ENCODE assay signal across 9 mouse cellular contexts in the genomic region with DNA sequence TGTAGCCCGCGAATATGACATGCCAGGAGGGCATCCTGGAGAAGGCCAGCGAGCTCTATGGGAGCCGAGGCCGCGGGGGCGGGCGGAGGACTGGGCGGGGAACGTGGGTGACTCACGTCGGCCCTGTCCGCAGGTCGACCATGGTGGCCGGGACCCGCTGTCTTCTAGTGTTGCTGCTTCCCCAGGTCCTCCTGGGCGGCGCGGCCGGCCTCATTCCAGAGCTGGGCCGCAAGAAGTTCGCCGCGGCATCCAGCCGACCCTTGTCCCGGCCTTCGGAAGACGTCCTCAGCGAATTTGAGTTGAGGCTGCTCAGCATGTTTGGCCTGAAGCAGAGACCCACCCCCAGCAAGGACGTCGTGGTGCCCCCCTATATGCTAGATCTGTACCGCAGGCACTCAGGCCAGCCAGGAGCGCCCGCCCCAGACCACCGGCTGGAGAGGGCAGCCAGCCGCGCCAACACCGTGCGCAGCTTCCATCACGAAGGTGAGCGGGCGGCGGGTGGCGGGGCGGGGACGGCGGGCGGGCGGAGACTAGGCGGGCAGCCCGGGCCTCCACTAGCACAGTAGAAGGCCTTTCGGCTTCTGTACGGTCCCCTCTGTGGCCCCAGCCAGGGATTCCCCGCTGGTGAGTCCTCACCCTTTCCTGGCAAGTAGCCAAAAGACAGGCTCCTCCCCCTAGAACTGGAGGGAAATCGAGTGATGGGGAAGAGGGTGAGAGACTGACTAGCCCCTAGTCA. TPM values are rescaled to one million over a fixed set of nuclear protein-coding genes. Genes with fewer than 3 reads are reported as not detected.
A peak's percentile ranks its signal among the peaks of the same experiment; 100 is the strongest.
DNase-seq lines count a peak whose midpoint lies in the region; ATAC-seq and TF ChIP-seq lines count a peak whose summit lies in the region.
"Had no signal": no experiment of that assay in that cellular context is flagged by ENCODE, and none has a peak within 500 bp of the region (broad histone marks: within the 10 kb centered on the region; RNA-seq: fewer than 3 reads in every experiment).

No protein-coding gene starts in this region.

- peak; percentile 61 for DNase-seq in ES-E14 (ENCODE audit: low read depth, low spot score)
- peak; percentile 43 to 50 for DNase-seq in adrenal gland, postnatal 4 days (ENCODE audit: low spot score in 2 of 2)
- DNase-seq in gastrocnemius, postnatal 10 days = peak; percentile 39
- DNase-seq in B cell, adult 2 months = no peak
- DNase-seq in frontal cortex, adult 2 months (ENCODE audit: extremely low spot score in 1 of 2, low spot score in 1 of 2) = no peak

- peak; percentile 63 for ATAC-seq in hindbrain, embryonic 15.5 days (ENCODE audit: low FRiP score, low read depth)
- ATAC-seq in liver, embryonic 16.5 days (ENCODE audit: low read depth) = no peak
- peak; percentile 35 for ATAC-seq in neural tube, embryonic 15.5 days (ENCODE audit: low FRiP score)

- peak overlapping the region; percentile 28; the same call in 1 of the 2 replicates for H3K9ac ChIP-seq in ES-E14 (ENCODE audit: insufficient read depth, low read depth, low read length, poor library complexity, severe bottlenecking)
- H3K9ac ChIP-seq in hindbrain, embryonic 15.5 days = peak overlapping the region; percentile 39
- no peak overlapping the region for H3K9ac ChIP-seq in liver, embryonic 16.5 days (ENCODE audit: low read depth, low read length)
- H3K9ac ChIP-seq in neural tube, embryonic 15.5 days (replicated peaks) = peak overlapping the region; percentile 45

- H3K4me2 ChIP-seq in hindbrain, embryonic 15.5 days = peak overlapping the region; percentile 95
- H3K4me2 ChIP-seq in liver, embryonic 16.5 days (ENCODE audit: low read depth, low read length) = peak overlapping the region; percentile 36
- peak overlapping the region; percentile 94 for H3K4me2 ChIP-seq in neural tube, embryonic 15.5 days

- no peaks in the 10 kb centered on the region for H3K36me3 ChIP-seq in ES-E14 (ENCODE audit: control insufficient read depth, insufficient read depth, low read length, poor library complexity, severe bottlenecking)
- H3K36me3 ChIP-seq in hindbrain, embryonic 15.5 days = no peaks in the 10 kb centered on the region
- no peaks in the 10 kb centered on the region for H3K36me3 ChIP-seq in liver, embryonic 16.5 days (ENCODE audit: control insufficient read depth, insufficient read depth)
- no peaks in the 10 kb centered on the region for H3K36me3 ChIP-seq in neural tube, embryonic 15.5 days

- no peaks in the 10 kb centered on the region for H3K9me3 ChIP-seq in ES-E14 (ENCODE audit: control insufficient read depth, insufficient read depth, low read depth, low read length)
- no peaks in the 10 kb centered on the region for H3K9me3 ChIP-seq in hindbrain, embryonic 15.5 days
- no peaks in the 10 kb centered on the region for H3K9me3 ChIP-seq in liver, embryonic 16.5 days (replicated peaks; ENCODE audit: control insufficient read depth, low read length)
- no peaks in the 10 kb centered on the region for H3K9me3 ChIP-seq in neural tube, embryonic 15.5 days (replicated peaks)

- 0 out of 4 replicates have a peak, but pooled peaks cover 0 to 2% of the 10 kb centered on the region in 2 experiments for H3K4me1 ChIP-seq in ES-E14 (ENCODE audit: control insufficient read depth in 2 of 2, insufficient read depth in 2 of 2, low read length in 2 of 2, poor library complexity in 1 of 2)
- H3K4me1 ChIP-seq in hindbrain, embryonic 15.5 days (replicated peaks) = peaks cover 26% of the 10 kb centered on the region
- H3K4me1 ChIP-seq in liver, embryonic 16.5 days (ENCODE audit: control insufficient read depth, low read depth, low read length) = no peaks in the 10 kb centered on the region
- H3K4me1 ChIP-seq in neural tube, embryonic 15.5 days = peaks cover 34% of the 10 kb centered on the region

- no peak overlapping the region for H3K27ac ChIP-seq in ES-E14 (ENCODE audit: insufficient read depth, low read depth, low read length, poor library complexity, severe bottlenecking)
- H3K27ac ChIP-seq in hindbrain, embryonic 15.5 days (replicated peaks) = no peak overlapping the region
- no peak overlapping the region for H3K27ac ChIP-seq in liver, embryonic 16.5 days (ENCODE audit: low read length)
- no peak overlapping the region for H3K27ac ChIP-seq in neural tube, embryonic 15.5 days (replicated peaks)

- in situ Hi-C loops in ES-E14 (cut with MboI; ENCODE audit: low sequenced_read_pairs in 2 of 2, unreplicated experiment in 2 of 2) = no loop called here

- H3K4me3 ChIP-seq in ES-E14 (ENCODE audit: insufficient read depth in 1 of 2, low read depth in 1 of 2, low read length in 2 of 2, poor library complexity in 1 of 2, severe bottlenecking in 1 of 2) = peak overlapping the region; percentile 7 to 52; a peak in 3 of 4 replicates
- peak overlapping the region; percentile 67 for H3K4me3 ChIP-seq in hindbrain, embryonic 15.5 days
- peak overlapping the region; percentile 40 for H3K4me3 ChIP-seq in liver, embryonic 16.5 days (ENCODE audit: low read depth, low read length)
- H3K4me3 ChIP-seq in neural tube, embryonic 15.5 days (replicated peaks) = peak overlapping the region; percentile 59
- H3K4me3 ChIP-seq: myocyte had no signal

- WGBS in hindbrain, embryonic 15.5 days = under 1% methylated on average over 55 of the region's 55 CpGs
- 3% methylated on average over 51 of the region's 55 CpGs for WGBS in liver, embryonic 16.5 days (ENCODE audit: insufficient replicate concordance)
- under 1% methylated on average over 51 of the region's 55 CpGs for WGBS in neural tube, embryonic 15.5 days

- H3K27me3 ChIP-seq in hindbrain, embryonic 15.5 days = peaks cover 56% of the 10 kb centered on the region
- H3K27me3 ChIP-seq in liver, embryonic 16.5 days (ENCODE audit: control insufficient read depth, insufficient read depth, low read depth, low read length) = peaks cover 55% of the 10 kb centered on the region
- peaks cover 52% of the 10 kb centered on the region for H3K27me3 ChIP-seq in neural tube, embryonic 15.5 days (replicated peaks)

TF ChIP-seq in ES-E14, 5 proteins besides CTCF, POLR2A, EP300 and RAD21:
- TF ChIP-seq HCFC1 (IDR thresholded peaks at IDR 0.05; ENCODE audit: borderline replicate concordance, insufficient read depth, low read length) = no peak
- no peak for TF ChIP-seq MAFK (IDR thresholded peaks at IDR 0.05; ENCODE audit: insufficient read depth, low read depth, low read length)
- no peak for TF ChIP-seq CHD2 (IDR thresholded peaks at IDR 0.05; ENCODE audit: low read depth, low read length)
- no peak for TF ChIP-seq ZC3H11A (IDR thresholded peaks at IDR 0.05; ENCODE audit: borderline replicate concordance, low read depth, low read length)
- TF ChIP-seq ZNF384 (IDR thresholded peaks at IDR 0.05; ENCODE audit: low read depth, low read length) = no peak

RNA-seq across cellular contexts. Expression of gene Bmp2, which starts 2.5 kb away (rescaled TPM):
- 0.58 and 1.5 TPM in 2 replicates for total RNA-seq in ES-E14 (2012; rRNA removed)
- total RNA-seq in adrenal gland, postnatal 4 days (2021) = 10 to 100 TPM; 18.5 to 21.3 TPM
- total RNA-seq in gastrocnemius, postnatal 10 days (2021) = 1 to 10 TPM; 2.2 to 2.6 TPM
- 3.6 and 3.8 TPM in 2 replicates for polyA plus RNA-seq in hindbrain, embryonic 15.5 days (2015; fragmentation: Nextera tagmentation; extraction: Ambion mirVana)
- 2.6 and 2.8 TPM in 2 replicates for polyA plus RNA-seq in liver, embryonic 16.5 days (2015; fragmentation: Nextera tagmentation; extraction: Ambion mirVana)
- polyA plus RNA-seq in neural tube, embryonic 15.5 days (2015; fragmentation: Nextera tagmentation; extraction: Ambion mirVana) = 3.9 and 5.9 TPM in 2 replicates
- 1.6 and 2.4 TPM in 2 replicates for polyA plus RNA-seq in frontal cortex, adult 2 months (2012; rRNA removed)

Comparison
In these comparisons a context has a peak if more than half of its experiments do, and no peak if none do; other contexts are left out.
1. DNase-seq: peak in ES-E14 (single experiment), adrenal gland, postnatal 4 days (2 of 2) and gastrocnemius, postnatal 10 days (single experiment); none in B cell, adult 2 months (0 of 2) and frontal cortex, adult 2 months (0 of 2).
2. H3K4me2 ChIP-seq: peak in every context shown above with its lines; median percentile 95 in hindbrain, embryonic 15.5 days; 94 in neural tube, embryonic 15.5 days; 36 in liver, embryonic 16.5 days.
3. Peak in every context shown above with its lines, with median percentiles within 50 percentile points of each other: H3K4me3 ChIP-seq.